18 mouse cellular contexts compared by ENCODE assay signal in genomic region chr16:92705564-92706458, GRCm38 (mm10).
DNase-seq lines count a peak whose midpoint lies in the region; ATAC-seq lines count a peak whose summit lies in the region.
"Had no signal": no experiment of that assay in that cellular context is flagged by ENCODE, and none has a peak within 500 bp of the region (broad histone marks: within the 10 kb centered on the region; RNA-seq: fewer than 3 reads in every experiment).

No protein-coding gene starts in this region.

- peak; percentile 57; the same call in 1 of the 2 replicates for ATAC-seq in frontal cortex, adult (ENCODE audit: low TSS enrichment)
- ATAC-seq in lung, embryonic 16.5 days (ENCODE audit: low read depth) = no peak
- ATAC-seq in embryonic facial prominence, embryonic 14.5 days (ENCODE audit: low read depth) = peak; percentile 50; the same call in 1 of the 2 replicates
- ATAC-seq: hindbrain, embryonic 16.5 days had no signal

- no peak for DNase-seq in frontal cortex, postnatal 25 days (ENCODE audit: low spot score in 2 of 2)
- no peak for DNase-seq in lung, postnatal 36 days
- DNase-seq in embryonic facial prominence, embryonic 14.5 days (ENCODE audit: low spot score) = peak; percentile 81
- DNase-seq in spleen, postnatal 10 days (ENCODE audit: low spot score in 2 of 2) = no peak
- DNase-seq in adrenal gland, postnatal 14 days = no peak
- DNase-seq: cerebellum, adult 9-11 months; heart, adult 18-20 months; heart, postnatal 4 days; kidney, adult 18-20 months; thymus, adult 18-20 months; thymus, postnatal 4 days had no signal

- no peaks in the 10 kb centered on the region for H3K36me3 ChIP-seq in lung, embryonic 16.5 days (ENCODE audit: control insufficient read depth, insufficient read depth, low read length)
- H3K36me3 ChIP-seq in embryonic facial prominence, embryonic 14.5 days (ENCODE audit: control insufficient read depth, insufficient read depth, low read length) = no peaks in the 10 kb centered on the region
- no peaks in the 10 kb centered on the region for H3K36me3 ChIP-seq in macrophage (ENCODE audit: inconsistent target)
- H3K36me3 ChIP-seq: forebrain, embryonic 12.5 days had no signal

- H3K4me3 ChIP-seq in lung, embryonic 16.5 days (ENCODE audit: low read length) = no peak overlapping the region
- no peak overlapping the region for H3K4me3 ChIP-seq in embryonic facial prominence, embryonic 14.5 days (ENCODE audit: low read depth, low read length)
- H3K4me3 ChIP-seq in macrophage (ENCODE audit: inconsistent target) = no peak overlapping the region
- H3K4me3 ChIP-seq: forebrain, embryonic 12.5 days had no signal

- H3K9me3 ChIP-seq in lung, embryonic 16.5 days (ENCODE audit: control insufficient read depth, low read length) = no peaks in the 10 kb centered on the region
- H3K9me3 ChIP-seq in embryonic facial prominence, embryonic 14.5 days (ENCODE audit: control insufficient read depth, low read length) = no peaks in the 10 kb centered on the region
- H3K9me3 ChIP-seq: forebrain, embryonic 12.5 days; G1E had no signal

- H3K79me2 ChIP-seq in macrophage (ENCODE audit: inconsistent target) = peaks cover 85% of the 10 kb centered on the region

- no peak overlapping the region for H3K9ac ChIP-seq in lung, embryonic 16.5 days (ENCODE audit: low read length)
- no peak overlapping the region for H3K9ac ChIP-seq in embryonic facial prominence, embryonic 14.5 days (ENCODE audit: low read depth, low read length)
- H3K9ac ChIP-seq: forebrain, embryonic 12.5 days had no signal

- H3K4me1 ChIP-seq in lung, embryonic 16.5 days (replicated peaks; ENCODE audit: control insufficient read depth, insufficient read depth, low read length) = peaks cover 10% of the 10 kb centered on the region; the same call in 1 of the 2 replicates
- peaks cover 24% of the 10 kb centered on the region for H3K4me1 ChIP-seq in embryonic facial prominence, embryonic 14.5 days (ENCODE audit: control insufficient read depth, insufficient read depth, low read length)
- H3K4me1 ChIP-seq: forebrain, embryonic 12.5 days had no signal

- no peak overlapping the region for H3K4me2 ChIP-seq in lung, embryonic 16.5 days (ENCODE audit: low read depth, low read length)
- no peak overlapping the region for H3K4me2 ChIP-seq in embryonic facial prominence, embryonic 14.5 days (ENCODE audit: low read depth, low read length)
- H3K4me2 ChIP-seq: forebrain, embryonic 12.5 days; midbrain, embryonic 11.5 days had no signal

- peak overlapping the region; percentile 41; the same call in 1 of the 2 replicates for H3K27ac ChIP-seq in lung, embryonic 16.5 days (ENCODE audit: low read length)
- H3K27ac ChIP-seq in embryonic facial prominence, embryonic 14.5 days (replicated peaks; ENCODE audit: low read depth, low read length) = peak overlapping the region; percentile 63
- peak overlapping the region; percentile 76 for H3K27ac ChIP-seq in macrophage
- H3K27ac ChIP-seq: forebrain, embryonic 12.5 days had no signal

- 31% methylated on average over 7 of the region's 7 CpGs for WGBS in lung, embryonic 16.5 days
- 38% methylated on average over 7 of the region's 7 CpGs for WGBS in embryonic facial prominence, embryonic 14.5 days
- WGBS in macrophage (ENCODE audit: missing documents) = 42% methylated on average over 7 of the region's 7 CpGs

- peaks cover 1% of the 10 kb centered on the region; the same call in 1 of the 2 replicates for H3K27me3 ChIP-seq in lung, embryonic 16.5 days (ENCODE audit: control insufficient read depth, insufficient read depth, low read depth, low read length)
- H3K27me3 ChIP-seq in embryonic facial prominence, embryonic 14.5 days (replicated peaks; ENCODE audit: control insufficient read depth, insufficient read depth, low read length) = peaks cover 6% of the 10 kb centered on the region
